8 mouse cellular contexts compared by ENCODE assay signal in the genomic region with DNA sequence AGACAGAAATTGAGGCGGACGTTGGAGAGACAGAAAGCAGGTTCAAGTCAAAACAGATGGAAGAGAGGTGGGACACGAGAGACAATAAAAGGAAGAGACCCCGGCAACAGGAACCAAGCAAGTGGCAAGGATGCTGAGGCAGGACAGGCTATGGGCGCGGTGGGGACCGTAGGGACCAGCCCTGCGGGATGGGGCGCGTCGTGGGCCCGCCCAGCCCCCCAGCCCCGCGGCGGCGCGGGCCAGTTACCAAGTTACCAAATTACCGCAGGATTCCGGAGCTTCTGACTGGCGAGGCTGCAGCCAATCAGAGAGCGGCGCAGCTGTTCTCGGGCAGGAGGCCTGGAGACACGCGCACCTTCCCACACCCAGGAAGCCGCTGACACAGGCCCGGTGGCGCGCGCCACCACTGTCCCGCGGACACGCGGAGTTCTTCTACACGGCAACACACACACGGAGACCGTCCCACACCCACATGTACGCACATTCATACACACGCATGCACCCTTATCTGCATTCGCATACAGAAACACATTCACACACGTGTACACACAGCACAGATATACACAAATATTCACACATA. TPM values are rescaled to one million over a fixed set of nuclear protein-coding genes. Genes with fewer than 3 reads are reported as not detected.
DNase-seq lines count a peak whose midpoint lies in the region; ATAC-seq and TF ChIP-seq lines count a peak whose summit lies in the region.

No protein-coding gene starts in this region.

- H3K27ac ChIP-seq in embryonic facial prominence, embryonic 10.5 days (replicated peaks) = peak overlapping the region; percentile 89
- H3K27ac ChIP-seq in intestine, postnatal 0 days (ENCODE audit: low read depth, low read length) = peak overlapping the region; percentile 90
- H3K27ac ChIP-seq in limb, embryonic 12.5 days = peak overlapping the region; percentile 89
- H3K27ac ChIP-seq in midbrain, embryonic 13.5 days = peak overlapping the region; percentile 74
- peak overlapping the region; percentile 86 for H3K27ac ChIP-seq in spleen, adult 2 months (ENCODE audit: insufficient read depth, low read length)

- peaks cover 5% of the 10 kb centered on the region; the same call in 1 of the 2 replicates for H3K27me3 ChIP-seq in embryonic facial prominence, embryonic 10.5 days (replicated peaks; ENCODE audit: low read depth, poor library complexity, severe bottlenecking)
- H3K27me3 ChIP-seq in intestine, postnatal 0 days (replicated peaks; ENCODE audit: control insufficient read depth, insufficient read depth, low read length) = 0 out of 2 replicates have a peak, but pooled peaks cover 4% of the 10 kb centered on the region
- no peaks in the 10 kb centered on the region for H3K27me3 ChIP-seq in limb, embryonic 12.5 days
- no peaks in the 10 kb centered on the region; the same call in 1 of the 2 replicates for H3K27me3 ChIP-seq in midbrain, embryonic 13.5 days
- no peaks in the 10 kb centered on the region for H3K27me3 ChIP-seq in spleen, adult 2 months (ENCODE audit: control insufficient read depth, insufficient read depth, low read length)

- peaks cover 41% of the 10 kb centered on the region for H3K4me1 ChIP-seq in embryonic facial prominence, embryonic 10.5 days
- no peaks in the 10 kb centered on the region for H3K4me1 ChIP-seq in intestine, postnatal 0 days (replicated peaks; ENCODE audit: control insufficient read depth, insufficient read depth, low read length)
- peaks cover 36% of the 10 kb centered on the region for H3K4me1 ChIP-seq in limb, embryonic 12.5 days (replicated peaks)
- peaks cover 38% of the 10 kb centered on the region for H3K4me1 ChIP-seq in midbrain, embryonic 13.5 days (replicated peaks)
- peaks cover 14% of the 10 kb centered on the region for H3K4me1 ChIP-seq in spleen, adult 2 months (ENCODE audit: control insufficient read depth, insufficient read depth, insufficient read length)

- peak overlapping the region; percentile 61 for H3K4me3 ChIP-seq in embryonic facial prominence, embryonic 10.5 days
- peak overlapping the region; percentile 49 for H3K4me3 ChIP-seq in intestine, postnatal 0 days (ENCODE audit: low read depth, low read length)
- H3K4me3 ChIP-seq in limb, embryonic 12.5 days (replicated peaks) = peak overlapping the region; percentile 52
- H3K4me3 ChIP-seq in midbrain, embryonic 13.5 days (replicated peaks) = peak overlapping the region; percentile 49
- H3K4me3 ChIP-seq in spleen, adult 2 months (ENCODE audit: extremely low read depth, insufficient read depth, insufficient read length) = peak overlapping the region; percentile 61

- ATAC-seq in granulocyte monocyte progenitor cell, adult 5-6 weeks (replicated peaks; ENCODE audit: poor library complexity, severe bottlenecking) = peak; percentile 51
- ATAC-seq in intestine, postnatal 0 days = peak; percentile 55
- ATAC-seq in limb, embryonic 12.5 days (ENCODE audit: insufficient number of reproducible peaks, insufficient read depth, low FRiP score, low TSS enrichment, low read depth) = peak; percentile 28; the same call in 1 of the 2 replicates
- peak; percentile 32 for ATAC-seq in midbrain, embryonic 13.5 days

- H3K9ac ChIP-seq in intestine, postnatal 0 days (ENCODE audit: low read depth, low read length) = peak overlapping the region; percentile 44; the same call in 1 of the 2 replicates
- peak overlapping the region; percentile 53 for H3K9ac ChIP-seq in limb, embryonic 12.5 days (replicated peaks)
- peak overlapping the region; percentile 59 for H3K9ac ChIP-seq in midbrain, embryonic 13.5 days (replicated peaks)

- H3K36me3 ChIP-seq in embryonic facial prominence, embryonic 10.5 days (replicated peaks) = no peaks in the 10 kb centered on the region
- no peaks in the 10 kb centered on the region for H3K36me3 ChIP-seq in intestine, postnatal 0 days (ENCODE audit: control insufficient read depth, insufficient read depth)
- H3K36me3 ChIP-seq in limb, embryonic 12.5 days = no peaks in the 10 kb centered on the region
- no peaks in the 10 kb centered on the region for H3K36me3 ChIP-seq in midbrain, embryonic 13.5 days
- H3K36me3 ChIP-seq in spleen, adult 2 months (ENCODE audit: control insufficient read depth, insufficient read depth, low read length) = no peaks in the 10 kb centered on the region

- TF ChIP-seq POLR2A in spleen, adult 2 months (IDR thresholded peaks at IDR 0.05; ENCODE audit: low read depth, low read length) = peak; percentile 45

- peak overlapping the region; percentile 87 for H3K4me2 ChIP-seq in intestine, postnatal 0 days (replicated peaks; ENCODE audit: low read depth)
- H3K4me2 ChIP-seq in limb, embryonic 12.5 days = peak overlapping the region; percentile 88
- H3K4me2 ChIP-seq in midbrain, embryonic 13.5 days (replicated peaks) = peak overlapping the region; percentile 92

- TF ChIP-seq CTCF in intestine, postnatal 0 days (IDR thresholded peaks at IDR 0.05; ENCODE audit: low read depth) = no peak
- no peak for TF ChIP-seq CTCF in spleen, adult 2 months (IDR thresholded peaks at IDR 0.05; ENCODE audit: extremely low read depth, insufficient read depth, insufficient read length, insufficient replicate concordance)

- peak; percentile 61 to 73 for DNase-seq in urinary bladder, adult 18-20 months (ENCODE audit: low spot score in 2 of 2)
- DNase-seq in urinary bladder, postnatal 10 days (ENCODE audit: low spot score) = no peak
- peak; percentile 87 for DNase-seq in embryonic facial prominence, embryonic 10.5 days (ENCODE audit: low spot score)
- DNase-seq in spleen, adult 2 months (ENCODE audit: low read depth in 1 of 2, low spot score in 2 of 2) = peak in 1 of 2 experiments; percentile 80

- H3K9me3 ChIP-seq in embryonic facial prominence, embryonic 10.5 days = no peaks in the 10 kb centered on the region
- H3K9me3 ChIP-seq in intestine, postnatal 0 days (ENCODE audit: control insufficient read depth) = no peaks in the 10 kb centered on the region
- H3K9me3 ChIP-seq in limb, embryonic 12.5 days = no peaks in the 10 kb centered on the region
- no peaks in the 10 kb centered on the region for H3K9me3 ChIP-seq in midbrain, embryonic 13.5 days

- WGBS in embryonic facial prominence, embryonic 10.5 days = 2% methylated on average over 41 of the region's 41 CpGs
- 2% methylated on average over 40 of the region's 41 CpGs for WGBS in intestine, postnatal 0 days
- 2% methylated on average over 40 of the region's 41 CpGs for WGBS in limb, embryonic 12.5 days
- WGBS in midbrain, embryonic 13.5 days = 2% methylated on average over 41 of the region's 41 CpGs
- WGBS in spleen, adult 2 months = 1% methylated on average over 41 of the region's 41 CpGs

RNA-seq across cellular contexts. Expression of a gene that starts 8.8 kb away (rescaled TPM):
- polyA plus RNA-seq in embryonic facial prominence, embryonic 10.5 days (2016; fragmentation: Nextera tagmentation; extraction: Ambion mirVana) = 27.1 and 27.5 TPM in 2 replicates
- total RNA-seq in granulocyte monocyte progenitor cell, adult 5-6 weeks (2014; fragmentation: Nextera tagmentation) = 31.7 and 50.9 TPM in 2 replicates
- total RNA-seq in granulocyte monocyte progenitor cell, adult 5-6 weeks (2017) = 54.0 and 62.0 TPM in 2 replicates
- polyA plus RNA-seq in intestine, postnatal 0 days (2015; fragmentation: Nextera tagmentation; extraction: Ambion mirVana) = 14.2 and 14.8 TPM in 2 replicates
- 43.1 and 44.7 TPM in 2 replicates for polyA plus RNA-seq in limb, embryonic 12.5 days (2016; fragmentation: Nextera tagmentation; extraction: Ambion mirVana)
- 22.5 and 39.4 TPM in 2 replicates for polyA plus RNA-seq in midbrain, embryonic 13.5 days (2015; fragmentation: Nextera tagmentation; extraction: Ambion mirVana)
- polyA plus RNA-seq in spleen, adult 2 months (2012; rRNA removed) = 32.4 and 33.3 TPM in 2 replicates

RNA-seq across cellular contexts. Expression of a gene that starts 12.8 kb away (rescaled TPM):
- 12.9 and 13.4 TPM in 2 replicates for polyA plus RNA-seq in embryonic facial prominence, embryonic 10.5 days (2016; fragmentation: Nextera tagmentation; extraction: Ambion mirVana)
- 0.53 and 1.1 TPM in 2 replicates for total RNA-seq in granulocyte monocyte progenitor cell, adult 5-6 weeks (2014; fragmentation: Nextera tagmentation)
- total RNA-seq in granulocyte monocyte progenitor cell, adult 5-6 weeks (2017) = 1.3 and 2.2 TPM in 2 replicates
- 6.6 and 7.0 TPM in 2 replicates for polyA plus RNA-seq in intestine, postnatal 0 days (2015; fragmentation: Nextera tagmentation; extraction: Ambion mirVana)
- polyA plus RNA-seq in limb, embryonic 12.5 days (2016; fragmentation: Nextera tagmentation; extraction: Ambion mirVana) = 8.2 and 9.3 TPM in 2 replicates
- polyA plus RNA-seq in midbrain, embryonic 13.5 days (2015; fragmentation: Nextera tagmentation; extraction: Ambion mirVana) = 23.1 and 25.5 TPM in 2 replicates
- polyA plus RNA-seq in spleen, adult 2 months (2012; rRNA removed) = 22.9 and 45.7 TPM in 2 replicates

RNA-seq across cellular contexts. Expression of a gene that starts 22.0 kb away (rescaled TPM):
- polyA plus RNA-seq in embryonic facial prominence, embryonic 10.5 days (2016; fragmentation: Nextera tagmentation; extraction: Ambion mirVana) = 5.9 and 9.1 TPM in 2 replicates
- 13.6 and 14.6 TPM in 2 replicates for total RNA-seq in granulocyte monocyte progenitor cell, adult 5-6 weeks (2014; fragmentation: Nextera tagmentation)
- total RNA-seq in granulocyte monocyte progenitor cell, adult 5-6 weeks (2017) = 3.2 and 3.3 TPM in 2 replicates
- 24.1 and 24.8 TPM in 2 replicates for polyA plus RNA-seq in intestine, postnatal 0 days (2015; fragmentation: Nextera tagmentation; extraction: Ambion mirVana)
- polyA plus RNA-seq in limb, embryonic 12.5 days (2016; fragmentation: Nextera tagmentation; extraction: Ambion mirVana) = 13.9 and 17.6 TPM in 2 replicates
- 22.3 and 27.3 TPM in 2 replicates for polyA plus RNA-seq in midbrain, embryonic 13.5 days (2015; fragmentation: Nextera tagmentation; extraction: Ambion mirVana)
- 33.7 and 53.6 TPM in 2 replicates for polyA plus RNA-seq in spleen, adult 2 months (2012; rRNA removed)

RNA-seq across cellular contexts. Expression of a gene that starts 36.1 kb away (rescaled TPM):
- 0.54 and 0.64 TPM in 2 replicates for polyA plus RNA-seq in embryonic facial prominence, embryonic 10.5 days (2016; fragmentation: Nextera tagmentation; extraction: Ambion mirVana)
- 0.21 TPM in 1 of 2 replicates, not detected in the other for total RNA-seq in granulocyte monocyte progenitor cell, adult 5-6 weeks (2014; fragmentation: Nextera tagmentation)
- 0.67 and 1.1 TPM in 2 replicates for total RNA-seq in granulocyte monocyte progenitor cell, adult 5-6 weeks (2017)
- polyA plus RNA-seq in intestine, postnatal 0 days (2015; fragmentation: Nextera tagmentation; extraction: Ambion mirVana) = 2.1 TPM in 2 replicates
- polyA plus RNA-seq in limb, embryonic 12.5 days (2016; fragmentation: Nextera tagmentation; extraction: Ambion mirVana) = 0.45 and 0.91 TPM in 2 replicates
- 1.0 and 1.5 TPM in 2 replicates for polyA plus RNA-seq in midbrain, embryonic 13.5 days (2015; fragmentation: Nextera tagmentation; extraction: Ambion mirVana)
- polyA plus RNA-seq in spleen, adult 2 months (2012; rRNA removed) = 7.5 and 11.0 TPM in 2 replicates

RNA-seq across cellular contexts. Expression of a gene that starts 51.5 kb away (rescaled TPM):
- 0.05 and 0.09 TPM in 2 replicates for polyA plus RNA-seq in embryonic facial prominence, embryonic 10.5 days (2016; fragmentation: Nextera tagmentation; extraction: Ambion mirVana)
- total RNA-seq in granulocyte monocyte progenitor cell, adult 5-6 weeks (2014; fragmentation: Nextera tagmentation) = 0.15 TPM in 1 of 2 replicates, not detected in the other
- total RNA-seq in granulocyte monocyte progenitor cell, adult 5-6 weeks (2017) = 0.13 and 0.93 TPM in 2 replicates
- polyA plus RNA-seq in intestine, postnatal 0 days (2015; fragmentation: Nextera tagmentation; extraction: Ambion mirVana) = 0.16 and 0.26 TPM in 2 replicates
- polyA plus RNA-seq in limb, embryonic 12.5 days (2016; fragmentation: Nextera tagmentation; extraction: Ambion mirVana) = 0.10 TPM in 1 of 2 replicates, not detected in the other
- polyA plus RNA-seq in midbrain, embryonic 13.5 days (2015; fragmentation: Nextera tagmentation; extraction: Ambion mirVana) = 0.05 TPM in 1 of 2 replicates, not detected in the other
- 1.8 and 4.0 TPM in 2 replicates for polyA plus RNA-seq in spleen, adult 2 months (2012; rRNA removed)
